Mouse (Mus musculus): ENCODE measurements around the gene Ccl28. TPM values are rescaled to one million over a fixed set of nuclear protein-coding genes. Genes with fewer than 3 reads are reported as not detected.

Ccl28 gene
- polyA plus RNA-seq, 1 experiment from 2014 or later = 0.09 TPM

DNA sequence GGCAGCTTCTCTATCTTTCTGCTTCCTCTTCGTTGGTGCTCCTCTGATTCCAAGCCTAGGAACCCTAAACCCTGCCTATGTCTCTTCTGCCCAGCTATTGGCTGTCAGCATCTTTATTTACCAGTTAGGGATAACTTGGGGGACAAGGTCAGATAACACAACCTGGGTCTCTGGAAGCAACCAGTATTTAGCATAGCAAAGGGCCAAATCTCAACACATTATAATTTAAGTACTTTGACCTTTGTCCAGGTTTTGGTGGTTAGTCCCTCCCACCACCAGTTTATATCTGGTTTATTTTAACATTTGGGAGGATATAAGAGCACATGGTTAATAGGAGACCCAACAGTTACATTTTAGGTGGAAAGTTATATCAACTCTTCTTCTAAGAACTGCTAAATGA is 72.9 kb downstream of the Ccl28 start:
- ATAC-seq (ENCODE audit: insufficient read depth) = no peak
- Histone ChIP-seq H3K4me1 (ENCODE audit: insufficient read depth) (peaks cover 3% of the 10 kb centered on the region), H3K4me3 (ENCODE audit: low read depth, low read length) (no peak overlapping the region), H3K27ac (ENCODE audit: low read depth) (no peak overlapping the region), H3K27me3 (ENCODE audit: insufficient read depth, low read length) (no peaks in the 10 kb centered on the region), H3K9ac (no peak overlapping the region), H3K4me2 (no peak overlapping the region), H3K9me3 (ENCODE audit: low read depth, low read length) (no peaks in the 10 kb centered on the region), H3K36me3 (ENCODE audit: insufficient read depth) (peaks cover 42% of the 10 kb centered on the region)
- no peak for DNase-seq
- WGBS = 68% methylated on average over 1 of the region's 1 CpGs
- TF ChIP-seq CTCF (IDR thresholded peaks at IDR 0.05; ENCODE audit: low read depth) = no peak

DNA sequence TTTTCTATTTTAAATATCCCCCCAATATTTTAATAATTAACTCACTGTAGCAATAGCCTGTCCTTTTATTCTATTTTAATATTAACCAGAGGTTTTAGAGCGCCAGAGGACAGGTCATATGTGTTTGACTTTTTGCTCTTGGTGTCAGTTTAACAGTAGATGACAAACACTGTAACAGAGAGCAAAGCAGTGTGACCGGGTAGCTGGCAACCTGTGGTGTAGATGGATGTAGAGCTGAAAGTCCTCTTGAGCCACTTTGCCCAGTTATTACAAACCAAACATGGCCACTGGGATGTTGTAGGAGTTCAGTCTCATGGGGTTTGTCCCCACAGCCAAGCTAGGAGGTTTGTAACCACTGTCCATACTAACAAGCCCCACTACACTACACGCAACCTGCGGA is 74.8 kb downstream of the Ccl28 start:
- H3K9me3 ChIP-seq (ENCODE audit: low read depth, low read length) = no peaks in the 10 kb centered on the region
- no peak overlapping the region for H3K9ac ChIP-seq
- ATAC-seq (ENCODE audit: insufficient read depth) = no peak
- no peak for DNase-seq
- H3K27me3 ChIP-seq (ENCODE audit: insufficient read depth, low read length) = no peaks in the 10 kb centered on the region
- H3K27ac ChIP-seq (ENCODE audit: low read depth) = no peak overlapping the region
- no peak for TF ChIP-seq CTCF (IDR thresholded peaks at IDR 0.05; ENCODE audit: low read depth)
- H3K4me3 ChIP-seq (ENCODE audit: low read depth, low read length) = no peak overlapping the region
- no peak overlapping the region for H3K4me2 ChIP-seq
- peaks cover 59% of the 10 kb centered on the region for H3K36me3 ChIP-seq (ENCODE audit: insufficient read depth)
- WGBS = 90% methylated on average over 4 of the region's 4 CpGs
- no peaks in the 10 kb centered on the region for H3K4me1 ChIP-seq (ENCODE audit: insufficient read depth)

Other genes starting within 250 kb of the Ccl28 start
- gene Paip1, start 195.2 kb upstream of the Ccl28 start, polyA plus RNA-seq (2014; fragmentation: Nextera tagmentation; extraction: Ambion mirVana) = 73.8 and 77.6 TPM in 2 replicates
- 61.5 and 63.4 TPM in 2 replicates for gene 4833420G17Rik, start 161.1 kb upstream of the Ccl28 start, polyA plus RNA-seq (2014; fragmentation: Nextera tagmentation; extraction: Ambion mirVana)
- 1.5 and 2.0 TPM in 2 replicates for gene Tmem267, start 135.8 kb upstream of the Ccl28 start, polyA plus RNA-seq (2014; fragmentation: Nextera tagmentation; extraction: Ambion mirVana)
- gene 3110070M22Rik, start 135.4 kb upstream of the Ccl28 start, polyA plus RNA-seq (2014; fragmentation: Nextera tagmentation; extraction: Ambion mirVana) = 0.87 and 1.9 TPM in 2 replicates
- gene Hmgcs1, start 66.6 kb downstream of the Ccl28 start, polyA plus RNA-seq (2014; fragmentation: Nextera tagmentation; extraction: Ambion mirVana) = 126 and 142 TPM in 2 replicates
- 0.91 and 0.93 TPM in 2 replicates for gene Nim1k, start 132.1 kb downstream of the Ccl28 start, polyA plus RNA-seq (2014; fragmentation: Nextera tagmentation; extraction: Ambion mirVana)
- gene Zfp131, start 167.1 kb downstream of the Ccl28 start, polyA plus RNA-seq (2014; fragmentation: Nextera tagmentation; extraction: Ambion mirVana) = 43.8 and 46.4 TPM in 2 replicates
- gene AF067063, start 206.4 kb downstream of the Ccl28 start, polyA plus RNA-seq (2014; fragmentation: Nextera tagmentation; extraction: Ambion mirVana) = not detected in 2 replicates
- not detected in 2 replicates for gene D13Ertd608e, start 212.2 kb downstream of the Ccl28 start, polyA plus RNA-seq (2014; fragmentation: Nextera tagmentation; extraction: Ambion mirVana)

All from lung, embryonic 14.5 days (tissue).